Mouse (Mus musculus): Measurements from ENCODE around the gene Ankrd50. TPM values are rescaled to one million over a fixed set of nuclear protein-coding genes. Genes with fewer than 3 reads are reported as not detected.

The Ankrd50 gene
- polyA plus RNA-seq, 1 experiment from 2014 or later: 24.2 TPM

GRCm38 (mm10) chr3:38477936-38478335 lies 6.7 kb downstream of the Ankrd50 start:
- Histone ChIP-seq H3K27ac (ENCODE audit: low read length) (no peak overlapping the region), H3K9ac (replicated peaks; ENCODE audit: low read depth, low read length) (no peak overlapping the region), H3K4me2 (replicated peaks; ENCODE audit: low read depth, low read length) (no peak overlapping the region), H3K9me3 (ENCODE audit: control insufficient read depth, low read depth, low read length) (no peaks in the 10 kb centered on the region), H3K4me3 (ENCODE audit: low read depth, low read length) (no peak overlapping the region), H3K4me1 (ENCODE audit: control insufficient read depth, insufficient read depth, low read length) (peaks cover 31% of the 10 kb centered on the region), H3K36me3 (ENCODE audit: control insufficient read depth, insufficient read depth, low read length) (peaks cover 26% of the 10 kb centered on the region), H3K27me3 (ENCODE audit: control insufficient read depth, insufficient read depth, low read length) (no peaks in the 10 kb centered on the region)
- no peak for ATAC-seq (ENCODE audit: insufficient number of reproducible peaks, insufficient read depth, low FRiP score, low read depth)
- WGBS: 95% methylated on average over 1 of the region's 1 CpGs

GRCm38 (mm10) chr3:38475587-38475986 lies 9.1 kb downstream of the Ankrd50 start:
- Histone ChIP-seq H3K4me1 (ENCODE audit: control insufficient read depth, insufficient read depth, low read length) (peaks cover 28% of the 10 kb centered on the region), H3K27me3 (ENCODE audit: control insufficient read depth, insufficient read depth, low read length) (no peaks in the 10 kb centered on the region), H3K4me3 (ENCODE audit: low read depth, low read length) (no peak overlapping the region), H3K27ac (ENCODE audit: low read length) (no peak overlapping the region), H3K9me3 (ENCODE audit: control insufficient read depth, low read depth, low read length) (no peaks in the 10 kb centered on the region), H3K9ac (replicated peaks; ENCODE audit: low read depth, low read length) (no peak overlapping the region), H3K36me3 (ENCODE audit: control insufficient read depth, insufficient read depth, low read length) (peaks cover 24% of the 10 kb centered on the region), H3K4me2 (replicated peaks; ENCODE audit: low read depth, low read length) (no peak overlapping the region)
- no peak for ATAC-seq (ENCODE audit: insufficient number of reproducible peaks, insufficient read depth, low FRiP score, low read depth)
- WGBS: 60% methylated on average over 6 of the region's 6 CpGs

GRCm38 (mm10) chr3:38473138-38473537 lies 11.5 kb downstream of the Ankrd50 start:
- H3K4me3 ChIP-seq (ENCODE audit: low read depth, low read length): no peak overlapping the region
- no peaks in the 10 kb centered on the region for H3K27me3 ChIP-seq (ENCODE audit: control insufficient read depth, insufficient read depth, low read length)
- H3K4me2 ChIP-seq (replicated peaks; ENCODE audit: low read depth, low read length): no peak overlapping the region
- H3K9ac ChIP-seq (replicated peaks; ENCODE audit: low read depth, low read length): no peak overlapping the region
- no peak overlapping the region; the same call in 1 of the 2 replicates for H3K27ac ChIP-seq (ENCODE audit: low read length)
- no peaks in the 10 kb centered on the region for H3K9me3 ChIP-seq (ENCODE audit: control insufficient read depth, low read depth, low read length)
- 88% methylated on average over 4 of the region's 4 CpGs for WGBS
- no peak for ATAC-seq (ENCODE audit: insufficient number of reproducible peaks, insufficient read depth, low FRiP score, low read depth)
- peaks cover 20% of the 10 kb centered on the region for H3K36me3 ChIP-seq (ENCODE audit: control insufficient read depth, insufficient read depth, low read length)
- peaks cover 14% of the 10 kb centered on the region; the same call in 1 of the 2 replicates for H3K4me1 ChIP-seq (ENCODE audit: control insufficient read depth, insufficient read depth, low read length)

GRCm38 (mm10) chr3:38471516-38471915 lies 13.1 kb downstream of the Ankrd50 start:
- Histone ChIP-seq H3K4me2 (replicated peaks; ENCODE audit: low read depth, low read length) (no peak overlapping the region), H3K27ac (ENCODE audit: low read length) (no peak overlapping the region), H3K4me1 (ENCODE audit: control insufficient read depth, insufficient read depth, low read length) (peaks cover 12% of the 10 kb centered on the region; the same call in 1 of the 2 replicates), H3K36me3 (ENCODE audit: control insufficient read depth, insufficient read depth, low read length) (peaks cover 13% of the 10 kb centered on the region; the same call in 1 of the 2 replicates), H3K4me3 (ENCODE audit: low read depth, low read length) (no peak overlapping the region), H3K27me3 (ENCODE audit: control insufficient read depth, insufficient read depth, low read length) (no peaks in the 10 kb centered on the region), H3K9me3 (ENCODE audit: control insufficient read depth, low read depth, low read length) (no peaks in the 10 kb centered on the region), H3K9ac (replicated peaks; ENCODE audit: low read depth, low read length) (no peak overlapping the region)
- no peak for ATAC-seq (ENCODE audit: insufficient number of reproducible peaks, insufficient read depth, low FRiP score, low read depth)

- H3K9me3 ChIP-seq (ENCODE audit: control insufficient read depth, low read depth, low read length): no peaks in the 10 kb centered on the region
- H3K4me1 ChIP-seq (ENCODE audit: control insufficient read depth, insufficient read depth, low read length): 0 out of 2 replicates have a peak, but pooled peaks cover 7% of the 10 kb centered on the region
- no peak overlapping the region for H3K27ac ChIP-seq (ENCODE audit: low read length)
- peaks cover 4% of the 10 kb centered on the region; the same call in 1 of the 2 replicates for H3K36me3 ChIP-seq (ENCODE audit: control insufficient read depth, insufficient read depth, low read length)
- H3K27me3 ChIP-seq (ENCODE audit: control insufficient read depth, insufficient read depth, low read length): no peaks in the 10 kb centered on the region
- WGBS: 84% methylated on average over 8 of the region's 8 CpGs
- H3K4me2 ChIP-seq (replicated peaks; ENCODE audit: low read depth, low read length): no peak overlapping the region
- no peak overlapping the region for H3K4me3 ChIP-seq (ENCODE audit: low read depth, low read length)
- H3K9ac ChIP-seq (replicated peaks; ENCODE audit: low read depth, low read length): no peak overlapping the region
- no peak for ATAC-seq (ENCODE audit: insufficient number of reproducible peaks, insufficient read depth, low FRiP score, low read depth)
Observed at GRCm38 (mm10) chr3:38468131-38468530, 16.5 kb downstream of the Ankrd50 start.

GRCm38 (mm10) chr3:38466880-38467405 lies 17.7 kb downstream of the Ankrd50 start:
- Histone ChIP-seq H3K9ac (replicated peaks; ENCODE audit: low read depth, low read length) (no peak overlapping the region), H3K27me3 (ENCODE audit: control insufficient read depth, insufficient read depth, low read length) (no peaks in the 10 kb centered on the region), H3K4me2 (replicated peaks; ENCODE audit: low read depth, low read length) (no peak overlapping the region), H3K9me3 (ENCODE audit: control insufficient read depth, low read depth, low read length) (no peaks in the 10 kb centered on the region), H3K4me3 (ENCODE audit: low read depth, low read length) (no peak overlapping the region), H3K27ac (ENCODE audit: low read length) (no peak overlapping the region), H3K4me1 (ENCODE audit: control insufficient read depth, insufficient read depth, low read length) (0 out of 2 replicates have a peak, but pooled peaks cover 7% of the 10 kb centered on the region), H3K36me3 (ENCODE audit: control insufficient read depth, insufficient read depth, low read length) (peaks cover 14% of the 10 kb centered on the region)
- ATAC-seq (ENCODE audit: insufficient number of reproducible peaks, insufficient read depth, low FRiP score, low read depth): peak; percentile 31; the same call in 1 of the 2 replicates
- WGBS: 87% methylated on average over 8 of the region's 8 CpGs

GRCm38 (mm10) chr3:38466139-38466538 lies 18.5 kb downstream of the Ankrd50 start:
- Histone ChIP-seq H3K27me3 (ENCODE audit: control insufficient read depth, insufficient read depth, low read length) (no peaks in the 10 kb centered on the region), H3K4me2 (replicated peaks; ENCODE audit: low read depth, low read length) (no peak overlapping the region), H3K9me3 (ENCODE audit: control insufficient read depth, low read depth, low read length) (no peaks in the 10 kb centered on the region), H3K4me1 (ENCODE audit: control insufficient read depth, insufficient read depth, low read length) (0 out of 2 replicates have a peak, but pooled peaks cover 2% of the 10 kb centered on the region), H3K27ac (ENCODE audit: low read length) (no peak overlapping the region), H3K36me3 (ENCODE audit: control insufficient read depth, insufficient read depth, low read length) (peaks cover 22% of the 10 kb centered on the region), H3K9ac (replicated peaks; ENCODE audit: low read depth, low read length) (no peak overlapping the region), H3K4me3 (ENCODE audit: low read depth, low read length) (no peak overlapping the region)
- no peak for ATAC-seq (ENCODE audit: insufficient number of reproducible peaks, insufficient read depth, low FRiP score, low read depth)
- WGBS: 94% methylated on average over 5 of the region's 5 CpGs

- Histone ChIP-seq H3K27me3 (ENCODE audit: control insufficient read depth, insufficient read depth, low read length) (no peaks in the 10 kb centered on the region), H3K9me3 (ENCODE audit: control insufficient read depth, low read depth, low read length) (no peaks in the 10 kb centered on the region), H3K36me3 (ENCODE audit: control insufficient read depth, insufficient read depth, low read length) (peaks cover 30% of the 10 kb centered on the region), H3K4me2 (replicated peaks; ENCODE audit: low read depth, low read length) (no peak overlapping the region), H3K9ac (replicated peaks; ENCODE audit: low read depth, low read length) (no peak overlapping the region), H3K4me3 (ENCODE audit: low read depth, low read length) (no peak overlapping the region), H3K4me1 (ENCODE audit: control insufficient read depth, insufficient read depth, low read length) (no peaks in the 10 kb centered on the region), H3K27ac (ENCODE audit: low read length) (no peak overlapping the region)
- ATAC-seq (ENCODE audit: insufficient number of reproducible peaks, insufficient read depth, low FRiP score, low read depth): no peak
- 91% methylated on average over 2 of the region's 2 CpGs for WGBS
Observed at GRCm38 (mm10) chr3:38463149-38463548, 21.5 kb downstream of the Ankrd50 start.

GRCm38 (mm10) chr3:38461742-38462141 lies 22.9 kb downstream of the Ankrd50 start:
- Histone ChIP-seq H3K9me3 (ENCODE audit: control insufficient read depth, low read depth, low read length) (no peaks in the 10 kb centered on the region), H3K27me3 (ENCODE audit: control insufficient read depth, insufficient read depth, low read length) (no peaks in the 10 kb centered on the region), H3K9ac (replicated peaks; ENCODE audit: low read depth, low read length) (no peak overlapping the region), H3K4me2 (replicated peaks; ENCODE audit: low read depth, low read length) (no peak overlapping the region), H3K27ac (ENCODE audit: low read length) (no peak overlapping the region), H3K4me1 (ENCODE audit: control insufficient read depth, insufficient read depth, low read length) (no peaks in the 10 kb centered on the region), H3K4me3 (ENCODE audit: low read depth, low read length) (no peak overlapping the region), H3K36me3 (ENCODE audit: control insufficient read depth, insufficient read depth, low read length) (peaks cover 42% of the 10 kb centered on the region)
- no peak for ATAC-seq (ENCODE audit: insufficient number of reproducible peaks, insufficient read depth, low FRiP score, low read depth)
- 47% methylated on average over 2 of the region's 2 CpGs for WGBS

Measured in stomach, embryonic 14.5 days (tissue).